Comparison of ENCODE assay signal across 14 mouse cellular contexts in genomic region chr13:43197187-43197586, GRCm38 (mm10). TPM values are rescaled to one million over a fixed set of nuclear protein-coding genes. Genes with fewer than 3 reads are reported as not detected.
DNase-seq lines count a peak whose midpoint lies in the region; ATAC-seq and TF ChIP-seq lines count a peak whose summit lies in the region.
"Had no signal": no experiment of that assay in that cellular context is flagged by ENCODE, and none has a peak within 500 bp of the region (broad histone marks: within the 10 kb centered on the region; RNA-seq: fewer than 3 reads in every experiment).

No protein-coding gene starts in this region.

- TF ChIP-seq CTCF in intestine, postnatal 0 days (IDR thresholded peaks at IDR 0.05; ENCODE audit: low read depth): peak; percentile 39; the same call in 1 of the 2 replicates
- peak; percentile 46; the same call in 1 of the 2 replicates for TF ChIP-seq CTCF in testis, adult 2 months (IDR thresholded peaks at IDR 0.05; ENCODE audit: control insufficient read depth, insufficient read depth, insufficient replicate concordance, low read depth, low read length)

- H3K9ac ChIP-seq in intestine, postnatal 0 days (ENCODE audit: low read depth, low read length): no peak overlapping the region
- no peak overlapping the region for H3K9ac ChIP-seq in intestine, embryonic 16.5 days (ENCODE audit: low read depth, low read length)
- H3K9ac ChIP-seq: embryonic facial prominence, embryonic 15.5 days; hindbrain, embryonic 12.5 days; lung, embryonic 14.5 days; midbrain, embryonic 13.5 days had no signal

- WGBS in intestine, postnatal 0 days: 58% methylated on average over 6 of the region's 6 CpGs
- 71% methylated on average over 6 of the region's 6 CpGs for whole genome bisulfite sequencing in intestine, embryonic 16.5 days

- no peak overlapping the region for H3K4me2 ChIP-seq in intestine, postnatal 0 days (replicated peaks; ENCODE audit: low read depth)
- no peak overlapping the region for H3K4me2 ChIP-seq in intestine, embryonic 16.5 days (ENCODE audit: low read depth, low read length)
- H3K4me2 ChIP-seq: embryonic facial prominence, embryonic 15.5 days; hindbrain, embryonic 12.5 days; lung, embryonic 14.5 days; midbrain, embryonic 13.5 days had no signal

- peak; percentile 38 for DNase-seq in adrenal gland, postnatal 14 days
- no peak for DNase-seq in adrenal gland, adult 8-10 months
- no peak for DNase-seq in testis, postnatal 14 days (ENCODE audit: low spot score)
- peak; percentile 50 for DNase-seq in induced T-regulatory cell, adult 2 months (ENCODE audit: low read depth)
- DNase-seq in layer of hippocampus, adult 9-10 months (ENCODE audit: low spot score): no peak
- DNase-seq: cerebellum, adult 18-20 months; kidney, postnatal 10 days; lung, embryonic 14.5 days had no signal

- no peak overlapping the region for H3K27ac ChIP-seq in intestine, postnatal 0 days (ENCODE audit: low read depth, low read length)
- no peak overlapping the region for H3K27ac ChIP-seq in intestine, embryonic 16.5 days (ENCODE audit: low read length)
- H3K27ac ChIP-seq in testis, adult 2 months (ENCODE audit: control insufficient read depth, insufficient read depth, low read depth, low read length): no peak overlapping the region
- H3K27ac ChIP-seq: embryonic facial prominence, embryonic 15.5 days; hindbrain, embryonic 12.5 days; midbrain, embryonic 13.5 days had no signal

- no peak for ATAC-seq in intestine, postnatal 0 days
- ATAC-seq in intestine, embryonic 16.5 days: no peak
- ATAC-seq: midbrain, embryonic 13.5 days had no signal

- TF ChIP-seq POLR2A in testis, adult 2 months (IDR thresholded peaks at IDR 0.05; ENCODE audit: control insufficient read depth, low read depth, low read length): no peak

- no peaks in the 10 kb centered on the region for H3K4me1 ChIP-seq in intestine, postnatal 0 days (replicated peaks; ENCODE audit: control insufficient read depth, insufficient read depth, low read length)
- H3K4me1 ChIP-seq in intestine, embryonic 16.5 days (ENCODE audit: control insufficient read depth, insufficient read depth, low read length): 0 out of 2 replicates have a peak, but pooled peaks cover 3% of the 10 kb centered on the region
- H3K4me1 ChIP-seq in testis, adult 2 months (ENCODE audit: control insufficient read depth, insufficient read depth, low read length): peaks cover 2% of the 10 kb centered on the region; the same call in 1 of the 2 replicates
- H3K4me1 ChIP-seq: embryonic facial prominence, embryonic 15.5 days; hindbrain, embryonic 12.5 days; midbrain, embryonic 13.5 days had no signal

- H3K36me3 ChIP-seq in intestine, postnatal 0 days (ENCODE audit: control insufficient read depth, insufficient read depth): no peaks in the 10 kb centered on the region
- H3K36me3 ChIP-seq in intestine, embryonic 16.5 days (ENCODE audit: control insufficient read depth, insufficient read depth, low read length): no peaks in the 10 kb centered on the region
- H3K36me3 ChIP-seq in testis, adult 2 months (ENCODE audit: control insufficient read depth, insufficient read depth, low read length): no peaks in the 10 kb centered on the region
- H3K36me3 ChIP-seq: embryonic facial prominence, embryonic 15.5 days; hindbrain, embryonic 12.5 days had no signal

- no peaks in the 10 kb centered on the region for H3K27me3 ChIP-seq in intestine, postnatal 0 days (replicated peaks; ENCODE audit: control insufficient read depth, insufficient read depth, low read length)
- H3K27me3 ChIP-seq in intestine, embryonic 16.5 days (replicated peaks; ENCODE audit: control insufficient read depth, insufficient read depth, low read length): no peaks in the 10 kb centered on the region
- H3K27me3 ChIP-seq in testis, adult 2 months (ENCODE audit: control insufficient read depth, insufficient read depth, low read length): no peaks in the 10 kb centered on the region
- H3K27me3 ChIP-seq: embryonic facial prominence, embryonic 15.5 days; hindbrain, embryonic 12.5 days; midbrain, embryonic 13.5 days had no signal

- H3K4me3 ChIP-seq in intestine, postnatal 0 days (ENCODE audit: low read depth, low read length): no peak overlapping the region
- no peak overlapping the region for H3K4me3 ChIP-seq in intestine, embryonic 16.5 days (ENCODE audit: low read length)
- H3K4me3 ChIP-seq in testis, adult 2 months (ENCODE audit: control insufficient read depth, low read depth, low read length): no peak overlapping the region
- H3K4me3 ChIP-seq: embryonic facial prominence, embryonic 15.5 days; hindbrain, embryonic 12.5 days; midbrain, embryonic 13.5 days had no signal

- H3K9me3 ChIP-seq in intestine, postnatal 0 days (ENCODE audit: control insufficient read depth): no peaks in the 10 kb centered on the region
- no peaks in the 10 kb centered on the region for H3K9me3 ChIP-seq in intestine, embryonic 16.5 days (ENCODE audit: control insufficient read depth, low read length)
- H3K9me3 ChIP-seq: embryonic facial prominence, embryonic 15.5 days; hindbrain, embryonic 12.5 days; midbrain, embryonic 13.5 days had no signal

RNA-seq across cellular contexts. Expression of gene Tbc1d7, which starts 25.9 kb away (rescaled TPM):
- 24.1 and 24.6 TPM in 2 replicates for total RNA-seq in adrenal gland, postnatal 14 days (2021)
- 10 to 100 TPM; 13.2 to 19.1 (median 18.4) TPM for total RNA-seq in adrenal gland, adult 8-10 months (2022)
- 22.0 and 24.1 TPM in 2 replicates for polyA plus RNA-seq in intestine, postnatal 0 days (2015; fragmentation: Nextera tagmentation; extraction: Ambion mirVana)
- 28.0 and 33.9 TPM in 2 replicates for polyA plus RNA-seq in intestine, embryonic 16.5 days (2015; fragmentation: Nextera tagmentation; extraction: Ambion mirVana)
- polyA plus RNA-seq in testis, adult 2 months (2012; rRNA removed): 18.1 and 19.6 TPM in 2 replicates

Comparison
In these comparisons a context has a peak if more than half of its experiments do, and no peak if none do; other contexts are left out.
1. DNase-seq: peak in adrenal gland, postnatal 14 days (single experiment) and induced T-regulatory cell, adult 2 months (single experiment); none in adrenal gland, adult 8-10 months (single experiment), testis, postnatal 14 days (single experiment) and layer of hippocampus, adult 9-10 months (single experiment).